Mouse (Mus musculus): ENCODE results near the gene Olfr26.
"Not testable (repeated sequence)": the region's sequence is repeated elsewhere in the genome, so short reads cannot be mapped to it uniquely, and the experiment has no call there.

Olfr26 gene

GRCm38 (mm10) chr9:38854760-38855159 is at the start of gene Olfr26:
Olfr26 (plus strand) TSS chr9:38855060.
- no peak for DNase-seq

- DNase-seq: no peak
These were observed 49.2 kb upstream of the Olfr26 start for GRCm38 (mm10) chr9:38805696-38806095.

GRCm38 (mm10) chr9:38814314-38814713 is 40.5 kb upstream of the Olfr26 start, which contains the start of gene Olfr922:
Olfr922 (plus strand) TSS chr9:38814614.
- no peak for DNase-seq

- no peak for DNase-seq
These were observed 39.3 kb upstream of the Olfr26 start for GRCm38 (mm10) chr9:38815458-38815986.

- DNase-seq: no peak
These were observed 28.6 kb upstream of the Olfr26 start, which contains the start of gene Olfr923 for GRCm38 (mm10) chr9:38826245-38826644. Olfr923 (plus strand) TSS chr9:38826545.

- DNase-seq: no peak
These were observed 21.8 kb upstream of the Olfr26 start for GRCm38 (mm10) chr9:38833027-38833426.

GRCm38 (mm10) chr9:38844149-38844548 is 10.7 kb upstream of the Olfr26 start, which contains the start of gene Olfr924:
Olfr924 (plus strand) TSS chr9:38844449.
- DNase-seq: no peak

GRCm38 (mm10) chr9:38874880-38875279 is 20.0 kb downstream of the Olfr26 start:
- not testable (repeated sequence) for DNase-seq

- no peak for DNase-seq
These were observed 22.0 kb downstream of the Olfr26 start, which contains the start of gene Olfr926 for GRCm38 (mm10) chr9:38876826-38877225. Olfr926 (plus strand) TSS chr9:38877126.
